Mouse (Mus musculus) MEL (cell line): ENCODE measurements around the gene Nkx1-1. TPM values are rescaled to one million over a fixed set of nuclear protein-coding genes. Genes with fewer than 3 reads are reported as not detected.
A peak's percentile ranks its signal among the peaks of the same experiment; 100 is the strongest.

ENCODE experiments used
- DNase-seq: peaks from one replicate; pipeline ENCODE4 v3.0.0; 2011; ENCODE audit warnings: low read depth, low spot score
- H3K27ac ChIP-seq: 2 replicates; pipeline ENCODE4 v1.5.1; 2012; ENCODE audit warnings: low read depth, mild to moderate bottlenecking, control low read depth, low read length, moderate library complexity; ENCODE audit not compliant: control insufficient read depth
- H3K27me3 ChIP-seq, 2 experiments: fragments of 150-350 bp in 1 of 2; sonication (generic) in 1 of 2; 2 replicates each; pipeline ENCODE4 v1.6.1; 2012; ENCODE audit warnings: low read length in 2 of 2, mild to moderate bottlenecking in 2 of 2, improper control_type of control experiment in 1 of 2, moderate library complexity in 1 of 2; ENCODE audit not compliant: insufficient read depth in 2 of 2, control insufficient read depth in 1 of 2
- H3K36me3 ChIP-seq, 2 experiments: 2 replicates each; pipeline ENCODE4 v1.6.1; 2012 to 2014; ENCODE audit warnings: low read length in 2 of 2, improper control_type of control experiment in 1 of 2, inconsistent platforms in 1 of 2, mild to moderate bottlenecking in 1 of 2; ENCODE audit not compliant: insufficient read depth in 2 of 2, control insufficient read depth in 1 of 2
- H3K4me1 ChIP-seq, 2 experiments: fragments of 150-350 bp in 1 of 2; sonication (generic) in 1 of 2; 2 replicates each; pipeline ENCODE4 v1.6.1; 2012; ENCODE audit warnings: low read length in 2 of 2, improper control_type of control experiment in 1 of 2, mild to moderate bottlenecking in 1 of 2; ENCODE audit not compliant: insufficient read depth in 2 of 2, control insufficient read depth in 1 of 2
- H3K4me3 ChIP-seq, 2 experiments: fragments of 150-350 bp in 1 of 2; sonication (generic) in 1 of 2; 2 replicates each; pipeline ENCODE4 v1.5.1; 2012; ENCODE audit warnings: low read depth in 2 of 2, low read length in 2 of 2, mild to moderate bottlenecking in 2 of 2, moderate library complexity in 2 of 2, control low read depth in 1 of 2, improper control_type of control experiment in 1 of 2; ENCODE audit not compliant: control insufficient read depth in 1 of 2, insufficient read depth in 1 of 2
- H3K79me2 ChIP-seq: 2 replicates; pipeline ENCODE4 v1.6.1; 2012; ENCODE audit warnings: mild to moderate bottlenecking, low read length, moderate library complexity; ENCODE audit not compliant: control insufficient read depth, poor library complexity, insufficient read depth
- H3K9ac ChIP-seq: 2 replicates; pipeline ENCODE4 v1.6.1; 2012; ENCODE audit warnings: low read depth, mild to moderate bottlenecking, control low read depth, low read length, moderate library complexity; ENCODE audit not compliant: control insufficient read depth, poor library complexity, severe bottlenecking
- H3K9me3 ChIP-seq: fragments of 150-350 bp; sonication (generic); replicated peaks from 2 replicates; pipeline ENCODE4 v1.6.1; 2012; ENCODE audit warnings: mild to moderate bottlenecking, low read length, improper control_type of control experiment, moderate library complexity; ENCODE audit not compliant: insufficient read depth
- BHLHE40 ChIP-seq: IDR thresholded peaks from 2 replicates; pipeline ENCODE4 v1.6.1; 2012; ENCODE audit warnings: low read depth, mild to moderate bottlenecking, inconsistent platforms, low read length, improper control_type of control experiment, borderline replicate concordance
- CHD1 ChIP-seq: IDR thresholded peaks from 2 replicates; pipeline ENCODE4 v1.6.1; 2012; ENCODE audit warnings: low read depth, mild to moderate bottlenecking, inconsistent platforms, low read length, improper control_type of control experiment
- CHD2 ChIP-seq: IDR thresholded peaks from 2 replicates; pipeline ENCODE4 v1.6.1; 2011; ENCODE audit warnings: low read length, improper control_type of control experiment
- E2F4 ChIP-seq: IDR thresholded peaks from 2 replicates; pipeline ENCODE4 v1.6.1; 2011; ENCODE audit warnings: low read depth, low read length, improper control_type of control experiment, borderline replicate concordance
- GATA1 ChIP-seq: IDR thresholded peaks from 2 replicates; pipeline ENCODE4 v1.6.1; 2011; ENCODE audit warnings: low read depth, low read length, improper control_type of control experiment
- HCFC1 ChIP-seq: IDR thresholded peaks from 2 replicates; pipeline ENCODE4 v1.6.1; 2012; ENCODE audit warnings: low read depth, mild to moderate bottlenecking, inconsistent platforms, low read length, improper control_type of control experiment, moderate library complexity
- JUND ChIP-seq: IDR thresholded peaks from 2 replicates; pipeline ENCODE4 v1.6.1; 2011; ENCODE audit warnings: low read depth, mild to moderate bottlenecking, improper control_type of control experiment, low read length
- KAT2A ChIP-seq: conservative IDR thresholded peaks from 2 replicates; pipeline ENCODE4 v1.6.1; 2012; ENCODE audit warnings: low read depth, low read length, improper control_type of control experiment, inconsistent platforms
- MAFK ChIP-seq: IDR thresholded peaks from 2 replicates; pipeline ENCODE4 v1.6.1; 2011; ENCODE audit warnings: low read depth, mild to moderate bottlenecking, low read length, improper control_type of control experiment, borderline replicate concordance
- MAX ChIP-seq: IDR thresholded peaks from 2 replicates; pipeline ENCODE4 v1.6.1; 2011; ENCODE audit warnings: low read length, improper control_type of control experiment
- MEF2A ChIP-seq: IDR thresholded peaks from 2 replicates; pipeline ENCODE4 v1.6.1; 2014; ENCODE audit warnings: low read depth, mild to moderate bottlenecking, inconsistent platforms, low read length, improper control_type of control experiment; ENCODE audit not compliant: poor library complexity, insufficient replicate concordance, severe bottlenecking; ENCODE audit errors: extremely low read depth
- MXI1 ChIP-seq: IDR thresholded peaks from 2 replicates; pipeline ENCODE4 v1.6.1; 2011; ENCODE audit warnings: mild to moderate bottlenecking, low read depth, low read length, improper control_type of control experiment
- NRF1 ChIP-seq: IDR thresholded peaks from 2 replicates; pipeline ENCODE4 v1.6.1; 2014; ENCODE audit warnings: low read depth, mild to moderate bottlenecking, inconsistent platforms, low read length, improper control_type of control experiment, moderate library complexity; ENCODE audit not compliant: poor library complexity, insufficient read depth, severe bottlenecking
- POLR2A ChIP-seq, 2 experiments: IDR thresholded peaks; 2 replicates each; pipeline ENCODE4 v1.6.1; 2011 to 2012; ENCODE audit warnings: low read length in 2 of 2, mild to moderate bottlenecking in 2 of 2, control low read depth in 1 of 2, improper control_type of control experiment in 1 of 2, low read depth in 1 of 2, moderate library complexity in 1 of 2; ENCODE audit not compliant: control insufficient read depth in 1 of 2, insufficient read depth in 1 of 2, poor library complexity in 1 of 2
- RAD21 ChIP-seq: IDR thresholded peaks from 2 replicates; pipeline ENCODE4 v1.6.1; 2011; ENCODE audit warnings: mild to moderate bottlenecking, low read depth, low read length, improper control_type of control experiment
- TBP ChIP-seq: IDR thresholded peaks from 2 replicates; pipeline ENCODE4 v1.8.0; 2011; ENCODE audit warnings: low read depth, low read length, improper control_type of control experiment
- UBTF ChIP-seq: IDR thresholded peaks from 2 replicates; pipeline ENCODE4 v1.6.1; 2012; ENCODE audit warnings: low read depth, mild to moderate bottlenecking, inconsistent platforms, low read length, improper control_type of control experiment, moderate library complexity, borderline replicate concordance; ENCODE audit not compliant: insufficient read depth
- USF1 ChIP-seq: IDR thresholded peaks from 2 replicates; pipeline ENCODE4 v1.6.1; 2014; ENCODE audit warnings: low read depth, mild to moderate bottlenecking, inconsistent platforms, low read length, improper control_type of control experiment, moderate library complexity
- ZMIZ1 ChIP-seq: IDR thresholded peaks from 2 replicates; pipeline ENCODE4 v1.6.1; 2012; ENCODE audit warnings: low read depth, mild to moderate bottlenecking, inconsistent platforms, low read length, improper control_type of control experiment, moderate library complexity
- ZNF384 ChIP-seq: IDR thresholded peaks from 2 replicates; pipeline ENCODE4 v1.6.1; 2012; ENCODE audit warnings: low read depth, mild to moderate bottlenecking, inconsistent platforms, low read length, improper control_type of control experiment
- polyA plus RNA-seq, 2 experiments: library from polyadenylated mRNA; stranded (reverse) in 1 of 2; unstranded in 1 of 2; fragments of >175 nt in 1 of 2; fragments of >200 nt in 1 of 2; gene quantifications; 2 replicates each; pipeline versions ENCODE4 v1.2.1 to v1.2.4; 2012; ENCODE audit warnings: low replicate concordance in 2 of 2, low read depth in 1 of 2; ENCODE audit not compliant: insufficient read length in 2 of 2, insufficient read depth in 1 of 2, missing spikeins in 1 of 2
- total RNA-seq: library from RNA; depleted of rRNA; stranded (reverse); fragments of 300-350 nt; gene quantifications from 2 replicates; pipeline ENCODE4 v1.2.3, GENCODE M21; 2012

Nkx1-1 gene
- total and polyA plus RNA-seq, 3 experiments: not detected

GRCm38 (mm10) chr5:33427461-33427860 lies 6.3 kb downstream of the Nkx1-1 start:
- DNase-seq: no peak
- Histone ChIP-seq H3K4me1 (no peaks in the 10 kb centered on the region), H3K27ac (no peak overlapping the region), H3K27me3 (no peaks in the 10 kb centered on the region), H3K9ac (no peak overlapping the region), H3K79me2 (no peaks in the 10 kb centered on the region), H3K36me3 (no peaks in the 10 kb centered on the region), H3K9me3 (no peaks in the 10 kb centered on the region), H3K4me3 (no peak overlapping the region)
- TF ChIP-seq E2F4: no peak
- TF ChIP-seq MAFK: no peak
- no peak for TF ChIP-seq USF1
- TF ChIP-seq MXI1: no peak
- no peak for TF ChIP-seq MEF2A
- no peak for TF ChIP-seq NRF1
- no peak for TF ChIP-seq HCFC1
- no peak for TF ChIP-seq ZMIZ1
- TF ChIP-seq CHD2: no peak
- no peak for TF ChIP-seq CHD1
- no peak for TF ChIP-seq JUND
- no peak for TF ChIP-seq BHLHE40
- TF ChIP-seq UBTF: no peak
- TF ChIP-seq KAT2A: no peak
- TF ChIP-seq TBP: no peak

GRCm38 (mm10) chr5:33420313-33420712 lies 13.5 kb downstream of the Nkx1-1 start:
- no peak overlapping the region for H3K27ac ChIP-seq
- no peaks in the 10 kb centered on the region for H3K27me3 ChIP-seq
- no peak overlapping the region for H3K4me3 ChIP-seq
- H3K36me3 ChIP-seq: peaks cover 0 to 2% of the 10 kb centered on the region in 2 experiments; a peak in 1 of 4 replicates
- H3K9ac ChIP-seq: no peak overlapping the region
- H3K4me1 ChIP-seq: 0 out of 4 replicates have a peak, but pooled peaks cover 0 to 2% of the 10 kb centered on the region in 2 experiments
- DNase-seq: no peak
- no peak for TF ChIP-seq KAT2A
- 0 out of 4 replicates have a peak, but pooled peaks of 1 of the 2 experiments have one; percentile 27 for TF ChIP-seq POLR2A (IDR thresholded peaks at IDR 0.05; ENCODE audit: control insufficient read depth in 1 of 2, insufficient read depth in 1 of 2, low read depth in 1 of 2, low read length in 2 of 2, poor library complexity in 1 of 2)
- no peak for TF ChIP-seq MAX
- TF ChIP-seq ZNF384: 0 out of 2 replicates have a peak, but pooled peaks have one; percentile 8
- peak; percentile 59 for TF ChIP-seq GATA1
- TF ChIP-seq E2F4: no peak
- TF ChIP-seq MEF2A: 0 out of 2 replicates have a peak, but pooled peaks have one; percentile 41
- TF ChIP-seq UBTF: no peak
- TF ChIP-seq RAD21: no peak
- H3K9me3 ChIP-seq: no peaks in the 10 kb centered on the region
- no peaks in the 10 kb centered on the region for H3K79me2 ChIP-seq
